ENCODE assay signal across 9 mouse cellular contexts in the genomic region with DNA sequence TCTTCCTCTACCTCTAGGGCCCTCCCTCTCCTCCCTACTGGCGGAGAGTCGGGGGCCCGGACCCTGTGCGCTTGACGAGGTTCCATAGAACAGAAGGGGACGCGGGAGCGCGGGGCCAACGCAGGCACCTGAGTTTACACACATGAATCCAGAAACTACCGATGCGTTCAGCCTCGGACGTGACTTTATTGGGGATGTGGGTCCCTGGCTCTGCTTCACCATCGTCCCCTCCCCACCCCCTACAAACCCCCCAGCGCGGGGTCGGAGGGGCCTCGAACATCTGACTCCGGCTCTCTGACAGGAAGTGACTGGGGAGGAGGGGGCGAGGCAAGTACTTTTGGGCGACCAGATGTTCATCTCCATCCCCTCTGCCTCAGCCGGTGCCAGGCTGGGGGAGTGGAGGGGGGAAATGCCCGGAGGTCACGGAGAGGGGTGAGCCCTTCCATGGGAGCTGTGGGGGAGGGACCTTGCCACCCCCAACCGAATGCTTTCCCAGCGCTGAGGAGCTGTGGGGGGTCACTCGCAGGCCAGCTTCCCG. TPM values are rescaled to one million over a fixed set of nuclear protein-coding genes. Genes with fewer than 3 reads are reported as not detected.
DNase-seq lines count a peak whose midpoint lies in the region; ATAC-seq and TF ChIP-seq lines count a peak whose summit lies in the region.
"Had no signal": no experiment of that assay in that cellular context is flagged by ENCODE, and none has a peak within 500 bp of the region (broad histone marks: within the 10 kb centered on the region; RNA-seq: fewer than 3 reads in every experiment).

No protein-coding gene starts in this region.

- H3K4me3 ChIP-seq in liver, adult 2 months (ENCODE audit: insufficient read depth, low read depth, low read length), result peak overlapping the region; percentile 96
- H3K4me3 ChIP-seq in forebrain, embryonic 10.5 days, result peak overlapping the region; percentile 85
- H3K4me3 ChIP-seq in kidney, postnatal 0 days (replicated peaks; ENCODE audit: low read depth, low read length), result peak overlapping the region; percentile 82
- peak overlapping the region; percentile 59 for H3K4me3 ChIP-seq in neural tube, embryonic 13.5 days

- peaks cover 28% of the 10 kb centered on the region for H3K79me2 ChIP-seq in liver, adult 2 months (ENCODE audit: control insufficient read depth, insufficient read depth, low read length)

- H3K4me2 ChIP-seq in kidney, postnatal 0 days (ENCODE audit: low read length), result peak overlapping the region; percentile 91
- peak overlapping the region; percentile 81 for H3K4me2 ChIP-seq in neural tube, embryonic 13.5 days

- TF ChIP-seq POLR2A in liver, adult 2 months (IDR thresholded peaks at IDR 0.05; ENCODE audit: extremely low read depth, insufficient read depth, low read length), result no peak

- H3K9ac ChIP-seq in liver, adult 2 months (ENCODE audit: low read depth, low read length), result peak overlapping the region; percentile 79
- peak overlapping the region; percentile 92 for H3K9ac ChIP-seq in kidney, postnatal 0 days (ENCODE audit: low read depth, low read length)
- H3K9ac ChIP-seq in neural tube, embryonic 13.5 days, result peak overlapping the region; percentile 79

- no peaks in the 10 kb centered on the region for H3K36me3 ChIP-seq in liver, adult 2 months (ENCODE audit: control insufficient read depth, insufficient read depth, low read length)
- no peaks in the 10 kb centered on the region for H3K36me3 ChIP-seq in forebrain, embryonic 10.5 days (replicated peaks)
- H3K36me3 ChIP-seq in kidney, postnatal 0 days (ENCODE audit: insufficient read depth, low read length), result no peaks in the 10 kb centered on the region
- no peaks in the 10 kb centered on the region for H3K36me3 ChIP-seq in neural tube, embryonic 13.5 days

- H3K27me3 ChIP-seq in liver, adult 2 months (ENCODE audit: control insufficient read depth, insufficient read depth, low read length), result no peaks in the 10 kb centered on the region
- peaks cover 80% of the 10 kb centered on the region for H3K27me3 ChIP-seq in forebrain, embryonic 10.5 days (ENCODE audit: poor library complexity, severe bottlenecking)
- no peaks in the 10 kb centered on the region for H3K27me3 ChIP-seq in kidney, postnatal 0 days (ENCODE audit: insufficient read depth, low read length)
- peaks cover 50% of the 10 kb centered on the region for H3K27me3 ChIP-seq in neural tube, embryonic 13.5 days

- 6% methylated on average over 29 of the region's 29 CpGs for WGBS in liver, adult 2 months
- WGBS in forebrain, embryonic 10.5 days, result under 1% methylated on average over 29 of the region's 29 CpGs
- under 1% methylated on average over 29 of the region's 29 CpGs for WGBS in kidney, postnatal 0 days
- WGBS in neural tube, embryonic 13.5 days, result 2% methylated on average over 29 of the region's 29 CpGs

- no peak for TF ChIP-seq CTCF in liver, adult 2 months (IDR thresholded peaks at IDR 0.05; ENCODE audit: low read depth, low read length)
- no peak for TF ChIP-seq CTCF in kidney, postnatal 0 days (IDR thresholded peaks at IDR 0.05; ENCODE audit: low read depth)

- ATAC-seq in kidney, postnatal 0 days (replicated peaks; ENCODE audit: low FRiP score, low read depth), result peak; percentile 3
- ATAC-seq in neural tube, embryonic 13.5 days (ENCODE audit: low read depth), result no peak; the same call in 1 of the 2 replicates

- peaks cover 13% of the 10 kb centered on the region for H3K4me1 ChIP-seq in liver, adult 2 months (ENCODE audit: control insufficient read depth, insufficient read depth, low read length)
- H3K4me1 ChIP-seq in forebrain, embryonic 10.5 days, result peaks cover 52% of the 10 kb centered on the region
- H3K4me1 ChIP-seq in kidney, postnatal 0 days (replicated peaks; ENCODE audit: insufficient read depth, low read length), result peaks cover 26% of the 10 kb centered on the region
- peaks cover 40% of the 10 kb centered on the region for H3K4me1 ChIP-seq in neural tube, embryonic 13.5 days (replicated peaks)

- no peak for DNase-seq in liver, adult 2 months (ENCODE audit: extremely low read depth, low read depth, low spot score)
- DNase-seq in liver, result no peak
- DNase-seq in forebrain, embryonic 10.5 days (ENCODE audit: extremely low spot score, low spot score), result peak; percentile 51
- DNase-seq in kidney, postnatal 0 days (ENCODE audit: low spot score), result no peak
- no peak for DNase-seq in ovary, adult 18-20 months (ENCODE audit: low spot score)
- DNase-seq in right cerebral cortex, adult 2 months (ENCODE audit: low spot score in 2 of 2), result no peak
- no peak for DNase-seq in layer of hippocampus, adult 9-11 months

- H3K9me3 ChIP-seq in forebrain, embryonic 10.5 days, result no peaks in the 10 kb centered on the region
- H3K9me3 ChIP-seq in kidney, postnatal 0 days (replicated peaks; ENCODE audit: low read length), result no peaks in the 10 kb centered on the region
- no peaks in the 10 kb centered on the region for H3K9me3 ChIP-seq in neural tube, embryonic 13.5 days

- no peak overlapping the region for H3K27ac ChIP-seq in liver, adult 2 months (replicated peaks; ENCODE audit: insufficient read depth, low read depth, low read length)
- H3K27ac ChIP-seq in forebrain, embryonic 10.5 days, result peak overlapping the region; percentile 91
- H3K27ac ChIP-seq in kidney, postnatal 0 days, result peak overlapping the region; percentile 98
- peak overlapping the region; percentile 52; the same call in 1 of the 2 replicates for H3K27ac ChIP-seq in neural tube, embryonic 13.5 days (replicated peaks)

RNA-seq across cellular contexts. Expression of a gene that starts 0.8 kb away (rescaled TPM):
- total RNA-seq in liver, adult 2 months (2014; rRNA removed), result 3.0 and 3.7 TPM in 2 replicates
- 7.6 and 11.0 TPM in 2 replicates for polyA plus RNA-seq in liver, adult 2 months (2012; rRNA removed)
- 5.2 and 5.5 TPM in 2 replicates for polyA plus RNA-seq in forebrain, embryonic 10.5 days (2016; fragmentation: Nextera tagmentation; extraction: Ambion mirVana)
- polyA plus RNA-seq in kidney, postnatal 0 days (2015; fragmentation: Nextera tagmentation; extraction: Ambion mirVana), result 7.7 and 8.5 TPM in 2 replicates
- polyA plus RNA-seq in neural tube, embryonic 13.5 days (2015; fragmentation: Nextera tagmentation; extraction: Ambion mirVana), result 2.1 and 2.8 TPM in 2 replicates
- total RNA-seq: neutrophil, adult 5-6 weeks had no signal

RNA-seq across cellular contexts. Expression of a gene that starts 13.6 kb away (rescaled TPM):
- not detected in 2 replicates for total RNA-seq in liver, adult 2 months (2014; rRNA removed)
- not detected in 2 replicates for polyA plus RNA-seq in liver, adult 2 months (2012; rRNA removed)
- 3.5 and 3.8 TPM in 2 replicates for polyA plus RNA-seq in forebrain, embryonic 10.5 days (2016; fragmentation: Nextera tagmentation; extraction: Ambion mirVana)
- polyA plus RNA-seq in kidney, postnatal 0 days (2015; fragmentation: Nextera tagmentation; extraction: Ambion mirVana), result 3.6 and 3.9 TPM in 2 replicates
- 2.7 and 2.8 TPM in 2 replicates for polyA plus RNA-seq in neural tube, embryonic 13.5 days (2015; fragmentation: Nextera tagmentation; extraction: Ambion mirVana)
- total RNA-seq: neutrophil, adult 5-6 weeks had no signal

RNA-seq across cellular contexts. Expression of a gene that starts 23.2 kb away (rescaled TPM):
- total RNA-seq in liver, adult 2 months (2014; rRNA removed), result 497 and 711 TPM in 2 replicates
- polyA plus RNA-seq in liver, adult 2 months (2012; rRNA removed), result 1,137 and 1,616 TPM in 2 replicates
- 511 and 540 TPM in 2 replicates for polyA plus RNA-seq in forebrain, embryonic 10.5 days (2016; fragmentation: Nextera tagmentation; extraction: Ambion mirVana)
- polyA plus RNA-seq in kidney, postnatal 0 days (2015; fragmentation: Nextera tagmentation; extraction: Ambion mirVana), result 645 and 750 TPM in 2 replicates
- polyA plus RNA-seq in neural tube, embryonic 13.5 days (2015; fragmentation: Nextera tagmentation; extraction: Ambion mirVana), result 381 and 408 TPM in 2 replicates

RNA-seq across cellular contexts. Expression of a gene that starts 38.1 kb away (rescaled TPM):
- 6.6 and 9.1 TPM in 2 replicates for total RNA-seq in liver, adult 2 months (2014; rRNA removed)
- polyA plus RNA-seq in liver, adult 2 months (2012; rRNA removed), result 6.4 and 6.8 TPM in 2 replicates
- polyA plus RNA-seq in forebrain, embryonic 10.5 days (2016; fragmentation: Nextera tagmentation; extraction: Ambion mirVana), result 31.6 and 32.5 TPM in 2 replicates
- 24.9 and 29.5 TPM in 2 replicates for polyA plus RNA-seq in kidney, postnatal 0 days (2015; fragmentation: Nextera tagmentation; extraction: Ambion mirVana)
- polyA plus RNA-seq in neural tube, embryonic 13.5 days (2015; fragmentation: Nextera tagmentation; extraction: Ambion mirVana), result 23.2 and 23.3 TPM in 2 replicates
